Mouse (Mus musculus) small intestine, adult 2 months (tissue): ENCODE results near the gene Nbas. TPM values are rescaled to one million over a fixed set of nuclear protein-coding genes. Genes with fewer than 3 reads are reported as not detected.

ENCODE experiments used
- H3K27ac ChIP-seq: fragments of 200-500 bp; 2 replicates; pipeline ENCODE4 v1.5.1; 2012; ENCODE audit warnings: low read depth, low read length, control low read depth, inconsistent platforms; ENCODE audit not compliant: insufficient read depth
- H3K27me3 ChIP-seq: fragments of 200-500 bp; 2 replicates; pipeline ENCODE4 v1.6.1; 2012; ENCODE audit warnings: mild to moderate bottlenecking, moderate library complexity, low read length, inconsistent platforms; ENCODE audit not compliant: control insufficient read depth, insufficient read depth
- H3K36me3 ChIP-seq: fragments of 200-500 bp; 2 replicates; pipeline ENCODE4 v1.6.1; 2012; ENCODE audit warnings: mild to moderate bottlenecking, low read length, control low read depth, inconsistent platforms; ENCODE audit not compliant: control insufficient read depth, insufficient read depth
- H3K4me1 ChIP-seq: fragments of 200-500 bp; 2 replicates; pipeline ENCODE4 v1.6.1; 2012; ENCODE audit warnings: low read length, inconsistent platforms, mixed read lengths; ENCODE audit not compliant: control insufficient read depth, insufficient read depth, insufficient read length
- H3K4me3 ChIP-seq: fragments of 200-500 bp; 2 replicates; pipeline ENCODE4 v1.5.1; 2012; ENCODE audit warnings: low read depth, mild to moderate bottlenecking, control low read depth, inconsistent platforms, low read length, moderate library complexity
- CTCF ChIP-seq: fragments of 200-500 bp; IDR thresholded peaks from 2 replicates; pipeline ENCODE4 v1.5.1; 2012; ENCODE audit warnings: low read depth, mild to moderate bottlenecking, control low read depth, inconsistent platforms, low read length, moderate library complexity, mixed read lengths; ENCODE audit not compliant: insufficient replicate concordance, insufficient read length; ENCODE audit errors: extremely low read depth
- POLR2A ChIP-seq: fragments of 200-500 bp; IDR thresholded peaks from 2 replicates; pipeline ENCODE4 v1.6.1; 2012; ENCODE audit warnings: low read depth, mild to moderate bottlenecking, control low read depth, inconsistent platforms, low read length, moderate library complexity
- WGBS: fragments of 180-500 bp; shearing (Covaris S2); methylation state at CpG from one replicate; pipeline ENCODE4 v1.1.7; 2018; 5-methylcytosine and 5-hydroxymethylcytosine counted together
- polyA plus RNA-seq: library from polyadenylated mRNA; depleted of rRNA; stranded (reverse); fragments of >200 nt; gene quantifications from 2 replicates; pipeline ENCODE4 v1.2.3, GENCODE M21; 2012

The Nbas gene
- polyA plus RNA-seq, 1 experiment = 17.2 TPM

DNA sequence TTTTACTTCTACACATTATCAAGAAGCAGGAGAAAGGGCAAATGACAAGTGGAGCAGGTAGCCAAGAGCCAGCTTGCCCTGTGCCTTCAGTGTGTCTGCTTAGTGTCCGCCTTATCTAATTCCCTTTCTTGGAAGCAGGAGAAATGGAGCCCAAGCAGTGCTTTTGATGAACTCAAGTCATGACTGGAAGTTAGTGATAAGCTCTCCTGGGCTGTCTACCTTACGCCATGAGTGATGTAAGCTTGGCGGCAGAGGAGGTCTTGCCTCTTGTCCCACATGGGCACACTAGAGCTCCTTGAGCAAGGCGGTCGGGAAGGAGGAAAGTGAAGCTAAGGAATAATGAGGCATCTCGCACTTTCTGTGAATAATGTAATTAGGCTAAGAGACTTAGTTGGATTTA lies 250.5 kb downstream of the Nbas start:
- WGBS = 96% methylated on average over 6 of the region's 6 CpGs
- Histone ChIP-seq H3K4me3 (no peak overlapping the region), H3K27me3 (no peaks in the 10 kb centered on the region), H3K36me3 (peaks cover 29% of the 10 kb centered on the region), H3K27ac (no peak overlapping the region), H3K4me1 (no peaks in the 10 kb centered on the region)
- TF ChIP-seq POLR2A = no peak
- no peak for TF ChIP-seq CTCF

DNA sequence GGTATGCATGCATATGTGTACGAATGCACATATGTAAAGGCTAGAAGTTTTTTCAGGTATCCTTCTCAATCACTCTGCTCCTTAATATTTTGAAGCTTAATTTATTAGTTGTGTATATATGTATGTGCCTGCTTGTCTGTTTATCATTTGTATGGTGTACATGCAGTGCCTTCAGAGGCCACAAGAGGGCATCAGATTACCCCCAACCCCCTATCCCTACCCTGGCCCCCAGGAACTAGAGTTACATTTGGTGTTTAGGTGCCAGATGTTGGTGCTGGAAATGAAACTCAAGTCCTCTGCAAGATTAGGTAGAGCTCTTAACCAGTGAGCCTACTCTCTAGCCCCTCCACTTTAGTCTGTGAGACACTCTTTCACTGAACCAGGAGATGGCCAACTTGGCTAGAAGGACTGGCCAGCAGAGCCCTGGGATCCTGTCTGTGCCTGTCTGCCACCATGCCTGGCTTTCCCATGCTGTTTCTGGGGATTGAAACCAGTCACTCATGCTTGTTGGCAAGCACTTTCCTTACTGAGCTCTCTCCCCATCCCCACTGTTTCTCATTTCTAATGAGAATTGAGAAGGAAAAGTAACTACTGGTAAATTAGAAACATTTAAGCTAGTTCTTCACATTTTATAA lies 263.9 kb downstream of the Nbas start:
- WGBS = 79% methylated on average over 1 of the region's 1 CpGs
- Histone ChIP-seq H3K36me3 (peaks cover 9% of the 10 kb centered on the region), H3K4me3 (no peak overlapping the region), H3K4me1 (no peaks in the 10 kb centered on the region), H3K27ac (no peak overlapping the region), H3K27me3 (no peaks in the 10 kb centered on the region)
- peak; percentile 47; the same call in 1 of the 2 replicates for TF ChIP-seq CTCF
- TF ChIP-seq POLR2A = no peak

DNA sequence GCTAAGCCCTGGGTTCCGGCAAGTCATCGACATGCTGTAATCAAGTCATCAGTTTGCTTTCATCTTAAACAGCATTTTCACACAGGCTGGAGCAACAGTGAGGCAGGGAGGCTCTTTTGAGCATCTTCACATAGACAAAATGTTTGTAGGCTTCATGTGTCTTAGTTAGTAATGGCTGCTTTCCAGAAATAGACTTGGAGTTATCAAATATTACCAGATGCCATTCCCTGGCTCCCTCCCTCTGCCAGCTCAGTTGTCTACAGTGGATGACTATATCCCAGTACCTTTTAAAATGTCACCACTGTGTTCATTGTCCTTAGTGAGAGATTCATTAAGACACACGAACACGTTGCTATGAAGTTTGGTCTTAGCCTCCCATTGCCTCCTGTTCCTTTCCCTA lies 270.2 kb downstream of the Nbas start:
- WGBS = 95% methylated on average over 4 of the region's 4 CpGs
- TF ChIP-seq CTCF (no peak), POLR2A (no peak)
- H3K27me3 ChIP-seq = no peaks in the 10 kb centered on the region
- H3K27ac ChIP-seq = no peak overlapping the region
- H3K4me1 ChIP-seq = no peaks in the 10 kb centered on the region
- H3K4me3 ChIP-seq = no peak overlapping the region
- H3K36me3 ChIP-seq = peaks cover 11% of the 10 kb centered on the region

DNA sequence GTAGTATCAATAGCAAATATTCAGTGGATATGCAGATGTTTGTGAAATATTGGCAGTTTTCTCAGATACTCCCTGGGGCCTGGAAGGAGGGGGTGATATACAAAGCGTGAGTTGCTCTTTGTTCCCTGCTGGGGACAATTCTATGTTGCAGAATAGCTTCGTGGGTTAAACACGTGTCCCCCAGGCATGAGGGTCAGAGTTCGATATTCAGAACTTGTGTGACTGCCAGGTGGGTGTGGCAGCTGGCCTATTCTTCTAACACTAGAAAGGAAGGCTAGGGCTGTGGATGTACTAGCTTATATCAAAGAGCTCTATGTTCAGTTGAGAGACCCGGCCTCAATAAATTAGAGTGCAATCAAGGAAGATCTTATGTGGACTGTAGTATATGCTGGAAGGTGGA lies 274.9 kb downstream of the Nbas start:
- no peaks in the 10 kb centered on the region for H3K4me1 ChIP-seq
- 0 out of 2 replicates have a peak, but pooled peaks cover 2% of the 10 kb centered on the region for H3K36me3 ChIP-seq
- TF ChIP-seq CTCF (no peak), POLR2A (no peak)
- no peaks in the 10 kb centered on the region for H3K27me3 ChIP-seq
- H3K27ac ChIP-seq = no peak overlapping the region
- H3K4me3 ChIP-seq = no peak overlapping the region
- WGBS = 37% methylated on average over 5 of the region's 5 CpGs

DNA sequence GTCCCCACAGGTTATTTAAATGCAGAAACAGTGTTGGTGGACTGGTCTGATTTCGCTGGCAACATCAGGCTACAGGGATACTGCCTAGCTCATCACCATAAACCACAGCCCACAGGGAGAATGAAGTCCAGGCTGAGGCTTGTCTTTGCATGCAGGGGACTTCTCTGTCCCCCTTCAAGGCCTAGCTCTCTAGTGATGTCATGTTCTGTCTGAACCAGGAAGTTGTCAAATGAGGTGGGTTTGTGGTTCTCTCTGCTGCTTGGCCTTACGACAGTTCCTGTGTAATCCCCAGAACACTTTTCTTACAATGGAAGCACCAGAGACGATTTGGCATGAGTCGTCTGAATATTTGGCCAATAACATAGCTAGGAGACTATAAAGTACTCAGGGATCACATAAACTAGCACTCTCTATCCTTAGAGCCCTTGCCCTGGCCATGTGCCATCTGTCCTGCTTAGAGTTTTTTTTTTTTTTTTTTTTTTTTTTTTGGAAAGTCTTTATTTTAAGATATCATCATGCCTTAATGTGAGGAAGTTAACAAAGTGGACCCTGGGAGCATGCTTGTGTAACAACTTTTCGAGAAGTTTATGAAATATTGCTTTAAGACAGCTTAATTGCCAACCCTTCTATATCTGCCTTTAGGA lies 294.8 kb downstream of the Nbas start:
- no peaks in the 10 kb centered on the region for H3K4me1 ChIP-seq
- peaks cover 22% of the 10 kb centered on the region for H3K36me3 ChIP-seq
- TF ChIP-seq CTCF = no peak
- no peak for TF ChIP-seq POLR2A
- H3K27me3 ChIP-seq = no peaks in the 10 kb centered on the region
- no peak overlapping the region for H3K4me3 ChIP-seq
- WGBS = 80% methylated on average over 5 of the region's 5 CpGs
- no peak overlapping the region for H3K27ac ChIP-seq

DNA sequence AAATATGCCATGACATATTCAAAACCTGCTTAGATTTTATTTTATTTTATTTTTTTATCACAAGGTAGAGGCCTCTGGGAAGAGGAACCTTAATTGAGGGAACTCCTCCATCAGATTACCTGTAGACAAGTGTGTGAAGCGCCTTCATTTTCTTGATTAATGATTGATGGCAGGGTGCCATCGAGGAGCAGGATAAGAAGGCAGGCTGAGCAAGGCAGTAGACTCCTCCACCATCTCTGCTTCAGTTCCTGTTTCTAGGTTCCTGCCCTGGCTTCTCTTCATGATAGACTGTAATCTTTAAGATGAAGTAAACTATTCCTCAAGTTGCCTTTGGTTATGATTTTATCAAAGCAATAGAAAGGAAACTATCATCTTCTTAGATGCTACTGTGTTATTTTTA lies 295.4 kb downstream of the Nbas start:
- H3K4me3 ChIP-seq = no peak overlapping the region
- WGBS = 37% methylated on average over 2 of the region's 2 CpGs
- H3K4me1 ChIP-seq = no peaks in the 10 kb centered on the region
- H3K27ac ChIP-seq = no peak overlapping the region
- H3K36me3 ChIP-seq = peaks cover 20% of the 10 kb centered on the region
- H3K27me3 ChIP-seq = no peaks in the 10 kb centered on the region
- TF ChIP-seq CTCF = no peak
- TF ChIP-seq POLR2A = no peak

DNA sequence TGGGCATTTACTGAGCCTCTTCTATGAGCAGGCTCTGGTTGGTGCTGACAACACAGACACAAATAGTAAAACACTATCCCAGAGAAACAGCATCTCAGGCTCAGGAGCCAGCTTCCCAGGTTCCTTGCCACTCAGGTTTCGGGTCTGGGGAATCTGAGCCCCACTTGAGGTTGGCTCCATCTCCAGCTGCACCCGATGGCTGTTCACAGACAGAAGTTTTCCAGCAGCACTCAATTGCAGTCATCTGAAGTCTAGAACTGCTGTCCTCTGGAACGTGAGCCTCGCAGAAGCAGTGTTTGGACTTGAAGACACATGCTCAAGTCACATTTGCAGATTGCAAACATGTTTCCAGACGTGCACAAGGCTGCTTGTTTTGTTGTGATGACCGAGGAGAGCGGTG lies 297.5 kb downstream of the Nbas start:
- H3K27me3 ChIP-seq = no peaks in the 10 kb centered on the region
- H3K4me1 ChIP-seq = no peaks in the 10 kb centered on the region
- peaks cover 14% of the 10 kb centered on the region for H3K36me3 ChIP-seq
- no peak overlapping the region for H3K4me3 ChIP-seq
- H3K27ac ChIP-seq = no peak overlapping the region
- TF ChIP-seq CTCF (no peak), POLR2A (no peak)
- 90% methylated on average over 7 of the region's 7 CpGs for WGBS
